Mouse (Mus musculus) embryonic facial prominence, embryonic 13.5 days (tissue): ENCODE results near the gene S100b. TPM values are rescaled to one million over a fixed set of nuclear protein-coding genes. Genes with fewer than 3 reads are reported as not detected.

Source experiments
- ATAC-seq: fragments of 200-750 bp; cut with Nextera tagmentation; 2 replicates; pipeline ENCODE4 v1.8.0; 2017; ENCODE audit warnings: low read depth; ENCODE audit not compliant: insufficient number of reproducible peaks, insufficient read depth, low FRiP score, low TSS enrichment
- H3K27ac ChIP-seq: fragments of 300-500 bp; sonication (generic); 2 replicates; pipeline ENCODE4 v1.5.1; 2015; ENCODE audit warnings: moderate library complexity, mild to moderate bottlenecking, inconsistent platforms
- H3K27me3 ChIP-seq: fragments of 300-500 bp; sonication (generic); 2 replicates; pipeline ENCODE4 v1.6.1; 2015; ENCODE audit warnings: mild to moderate bottlenecking, inconsistent platforms
- H3K36me3 ChIP-seq: fragments of 300-500 bp; sonication (generic); 2 replicates; pipeline ENCODE4 v1.6.1; 2015; ENCODE audit warnings: mild to moderate bottlenecking, inconsistent platforms
- H3K4me1 ChIP-seq: fragments of 300-500 bp; sonication (generic); 2 replicates; pipeline ENCODE4 v1.6.1; 2015; ENCODE audit warnings: inconsistent platforms
- H3K4me2 ChIP-seq: fragments of 300-500 bp; sonication (generic); 2 replicates; pipeline ENCODE4 v1.6.1; 2015; ENCODE audit warnings: moderate library complexity, mild to moderate bottlenecking, inconsistent platforms
- H3K4me3 ChIP-seq: fragments of 300-500 bp; sonication (generic); 2 replicates; pipeline ENCODE4 v1.5.1; 2015; ENCODE audit warnings: mild to moderate bottlenecking, inconsistent platforms
- H3K9ac ChIP-seq: fragments of 300-500 bp; sonication (generic); 2 replicates; pipeline ENCODE4 v1.6.1; 2015; ENCODE audit warnings: mild to moderate bottlenecking, inconsistent platforms
- H3K9me3 ChIP-seq: fragments of 300-500 bp; sonication (generic); 2 replicates; pipeline ENCODE4 v1.6.1; 2016; ENCODE audit warnings: inconsistent platforms
- WGBS: fragments of 180-500 bp; shearing (Covaris S2); methylation state at CpG from one replicate; pipeline ENCODE4 v1.1.7; 2015; ENCODE audit warnings: mixed read lengths; 5-methylcytosine and 5-hydroxymethylcytosine counted together
- microRNA counts: library from miRNA; unstranded; fragments of <30 nt; microRNA quantifications from one replicate; lab custom pipeline; 2016
- microRNA-seq: library from miRNA; unstranded; fragments of <30 nt; microRNA quantifications from one replicate; pipeline ENCODE4, GENCODE M21; 2016
- polyA plus RNA-seq: library from polyadenylated mRNA; unstranded; fragments of >200 nt; fragmentation: Nextera tagmentation; extraction: Ambion mirVana; gene quantifications from 2 replicates; pipeline ENCODE4 v1.2.1, GENCODE M21; 2015

Gene S100b
- polyA plus RNA-seq, 1 experiment from 2014 or later = 5.7 TPM

- no peak overlapping the region for H3K9ac ChIP-seq
- no peak for ATAC-seq
- 88% methylated on average over 9 of the region's 9 CpGs for WGBS
- no peaks in the 10 kb centered on the region for H3K27me3 ChIP-seq
- H3K4me3 ChIP-seq = no peak overlapping the region
- H3K4me2 ChIP-seq = no peak overlapping the region
- peaks cover 65% of the 10 kb centered on the region for H3K36me3 ChIP-seq
- H3K9me3 ChIP-seq = no peaks in the 10 kb centered on the region
- H3K27ac ChIP-seq = no peak overlapping the region
- no peaks in the 10 kb centered on the region for H3K4me1 ChIP-seq
These were observed 53.1 kb downstream of the S100b start for GRCm38 (mm10) chr10:76306738-76307137.

MicroRNAs encoded within 50 kb of the gene (microRNA counts, 519-probe panel; counts per million panel counts)
- 236 counts per million, percentile 44 among the panel's probes with 10 or more counts for microRNA mmu-miR-678 (lab: Ali Mortazavi, UCI)

Small RNA genes lying within 50 kb of the gene (microRNA-seq; reads per million reads assigned to microRNA genes)
- not detected for gene Mir678

Other genes with a start within 250 kb of the S100b start
- gene Zfp280b, start 221.2 kb upstream of the S100b start, polyA plus RNA-seq = 18.9 and 19.1 TPM in 2 replicates
- gene Slc5a4b, start 142.9 kb upstream of the S100b start, polyA plus RNA-seq = not detected in 2 replicates
- not detected in 2 replicates for gene Slc5a4a, start 106.4 kb upstream of the S100b start, polyA plus RNA-seq
- gene Prmt2, start 16.0 kb upstream of the S100b start, polyA plus RNA-seq = 62.5 and 67.7 TPM in 2 replicates
- 12.5 TPM in 2 replicates for gene Dip2a, start 91.4 kb downstream of the S100b start, polyA plus RNA-seq
- gene AC141477.1, start 186.6 kb downstream of the S100b start, polyA plus RNA-seq = 2.1 TPM in 1 of 2 replicates, not detected in the other
- 13.9 and 16.4 TPM in 2 replicates for gene Pcnt, start 188.9 kb downstream of the S100b start, polyA plus RNA-seq
- gene 2610028H24Rik, start 195.2 kb downstream of the S100b start, polyA plus RNA-seq = not detected in 2 replicates
- 67.9 and 79.8 TPM in 2 replicates for gene Mcm3ap, start 215.1 kb downstream of the S100b start, polyA plus RNA-seq
- gene Ybey, start 215.3 kb downstream of the S100b start, polyA plus RNA-seq = 6.0 and 7.4 TPM in 2 replicates